Comparison of ENCODE assay signal across 8 mouse cellular contexts in genomic region chr6:134928096-134928888, GRCm38 (mm10). TPM values are rescaled to one million over a fixed set of nuclear protein-coding genes. Genes with fewer than 3 reads are reported as not detected.
DNase-seq lines count a peak whose midpoint lies in the region; ATAC-seq and TF ChIP-seq lines count a peak whose summit lies in the region.

No protein-coding gene starts in this region.

- no peaks in the 10 kb centered on the region for H3K27me3 ChIP-seq in intestine, postnatal 0 days (replicated peaks; ENCODE audit: control insufficient read depth, insufficient read depth, low read length)
- H3K27me3 ChIP-seq in limb, embryonic 14.5 days (ENCODE audit: control insufficient read depth, insufficient read depth, low read length): no peaks in the 10 kb centered on the region
- no peaks in the 10 kb centered on the region for H3K27me3 ChIP-seq in midbrain, embryonic 16.5 days (ENCODE audit: control insufficient read depth, insufficient read depth, low read depth, low read length)
- no peaks in the 10 kb centered on the region for H3K27me3 ChIP-seq in spleen, adult 2 months (ENCODE audit: control insufficient read depth, insufficient read depth, low read length)

- H3K4me3 ChIP-seq in intestine, postnatal 0 days (ENCODE audit: low read depth, low read length): peak overlapping the region; percentile 70
- H3K4me3 ChIP-seq in limb, embryonic 14.5 days (replicated peaks; ENCODE audit: low read length): peak overlapping the region; percentile 56
- H3K4me3 ChIP-seq in midbrain, embryonic 16.5 days (ENCODE audit: low read depth, low read length): peak overlapping the region; percentile 49
- H3K4me3 ChIP-seq in spleen, adult 2 months (ENCODE audit: extremely low read depth, insufficient read depth, insufficient read length): peak overlapping the region; percentile 64

- under 1% methylated on average over 63 of the region's 63 CpGs for WGBS in intestine, postnatal 0 days
- WGBS in limb, embryonic 14.5 days: under 1% methylated on average over 50 of the region's 63 CpGs
- under 1% methylated on average over 63 of the region's 63 CpGs for WGBS in midbrain, embryonic 16.5 days
- WGBS in spleen, adult 2 months: under 1% methylated on average over 63 of the region's 63 CpGs

- DNase-seq in 3134 (ENCODE audit: extremely low read depth, insufficient read length, low spot score): peak; percentile 100
- DNase-seq in adrenal gland, postnatal 10 days: peak; percentile 91
- DNase-seq in embryo, embryonic 9.5 days (ENCODE audit: extremely low spot score): peak; percentile 93
- peak; percentile 94 for DNase-seq in limb, embryonic 14.5 days (ENCODE audit: low spot score)
- peak; percentile 81 to 88 for DNase-seq in spleen, adult 2 months (ENCODE audit: low read depth in 1 of 2, low spot score in 2 of 2)

- no peak for TF ChIP-seq CTCF in intestine, postnatal 0 days (IDR thresholded peaks at IDR 0.05; ENCODE audit: low read depth)
- no peak for TF ChIP-seq CTCF in spleen, adult 2 months (IDR thresholded peaks at IDR 0.05; ENCODE audit: extremely low read depth, insufficient read depth, insufficient read length, insufficient replicate concordance)

- H3K9me3 ChIP-seq in intestine, postnatal 0 days (ENCODE audit: control insufficient read depth): no peaks in the 10 kb centered on the region
- H3K9me3 ChIP-seq in limb, embryonic 14.5 days (ENCODE audit: control insufficient read depth, low read length): no peaks in the 10 kb centered on the region
- H3K9me3 ChIP-seq in midbrain, embryonic 16.5 days (replicated peaks; ENCODE audit: control insufficient read depth, low read length, poor library complexity, severe bottlenecking): no peaks in the 10 kb centered on the region

- H3K9ac ChIP-seq in intestine, postnatal 0 days (ENCODE audit: low read depth, low read length): peak overlapping the region; percentile 76
- H3K9ac ChIP-seq in limb, embryonic 14.5 days (ENCODE audit: low read depth, low read length, severe bottlenecking): peak overlapping the region; percentile 87
- peak overlapping the region; percentile 59 for H3K9ac ChIP-seq in midbrain, embryonic 16.5 days (ENCODE audit: low read depth, low read length)

- 0 out of 2 replicates have a peak, but pooled peaks cover 6% of the 10 kb centered on the region for H3K36me3 ChIP-seq in intestine, postnatal 0 days (ENCODE audit: control insufficient read depth, insufficient read depth)
- H3K36me3 ChIP-seq in limb, embryonic 14.5 days (ENCODE audit: control insufficient read depth, insufficient read depth, low read length): peaks cover 17% of the 10 kb centered on the region
- no peaks in the 10 kb centered on the region for H3K36me3 ChIP-seq in midbrain, embryonic 16.5 days (ENCODE audit: control insufficient read depth, insufficient read depth, low read length)
- H3K36me3 ChIP-seq in spleen, adult 2 months (ENCODE audit: control insufficient read depth, insufficient read depth, low read length): peaks cover 5% of the 10 kb centered on the region

- no peaks in the 10 kb centered on the region for H3K4me1 ChIP-seq in intestine, postnatal 0 days (replicated peaks; ENCODE audit: control insufficient read depth, insufficient read depth, low read length)
- peaks cover 24% of the 10 kb centered on the region for H3K4me1 ChIP-seq in limb, embryonic 14.5 days (ENCODE audit: control insufficient read depth, insufficient read depth, low read length)
- peaks cover 14% of the 10 kb centered on the region for H3K4me1 ChIP-seq in midbrain, embryonic 16.5 days (ENCODE audit: control insufficient read depth, insufficient read depth, low read length)
- peaks cover 2% of the 10 kb centered on the region for H3K4me1 ChIP-seq in spleen, adult 2 months (ENCODE audit: control insufficient read depth, insufficient read depth, insufficient read length)

- TF ChIP-seq POLR2A in limb, embryonic 14.5 days (IDR thresholded peaks at IDR 0.05; ENCODE audit: borderline replicate concordance, extremely low read depth, insufficient read depth, insufficient read length): 0 out of 2 replicates have a peak, but pooled peaks have one; percentile 53
- TF ChIP-seq POLR2A in spleen, adult 2 months (IDR thresholded peaks at IDR 0.05; ENCODE audit: low read depth, low read length): peak; percentile 61

- H3K4me2 ChIP-seq in intestine, postnatal 0 days (replicated peaks; ENCODE audit: low read depth): peak overlapping the region; percentile 92
- peak overlapping the region; percentile 96 for H3K4me2 ChIP-seq in limb, embryonic 14.5 days (replicated peaks; ENCODE audit: low read depth, low read length, severe bottlenecking)
- H3K4me2 ChIP-seq in midbrain, embryonic 16.5 days (ENCODE audit: low read length): peak overlapping the region; percentile 76

- peak; percentile 71 for ATAC-seq in granulocyte monocyte progenitor cell, adult 5-6 weeks (replicated peaks; ENCODE audit: poor library complexity, severe bottlenecking)
- ATAC-seq in intestine, postnatal 0 days: peak; percentile 91
- ATAC-seq in limb, embryonic 14.5 days (ENCODE audit: low FRiP score, low read depth): peak; percentile 91
- ATAC-seq in midbrain, embryonic 16.5 days: peak; percentile 88

- H3K27ac ChIP-seq in intestine, postnatal 0 days (ENCODE audit: low read depth, low read length): peak overlapping the region; percentile 95
- H3K27ac ChIP-seq in limb, embryonic 14.5 days (replicated peaks; ENCODE audit: low read depth, low read length): peak overlapping the region; percentile 99
- H3K27ac ChIP-seq in midbrain, embryonic 16.5 days (ENCODE audit: low read length): peak overlapping the region; percentile 71
- peak overlapping the region; percentile 97 for H3K27ac ChIP-seq in spleen, adult 2 months (ENCODE audit: insufficient read depth, low read length)

RNA-seq across cellular contexts. Expression of gene Cdkn1b, which starts 8.1 kb away (rescaled TPM):
- 10 to 100 TPM; 46.2 TPM for total RNA-seq in adrenal gland, postnatal 10 days (2021)
- total RNA-seq in granulocyte monocyte progenitor cell, adult 5-6 weeks (2014; fragmentation: Nextera tagmentation): 16.9 and 18.1 TPM in 2 replicates
- total RNA-seq in granulocyte monocyte progenitor cell, adult 5-6 weeks (2017): 38.5 and 38.7 TPM in 2 replicates
- 14.8 and 15.3 TPM in 2 replicates for polyA plus RNA-seq in intestine, postnatal 0 days (2015; fragmentation: Nextera tagmentation; extraction: Ambion mirVana)
- polyA plus RNA-seq in limb, embryonic 14.5 days (2012; rRNA removed): 29.8 and 30.3 TPM in 2 replicates
- 18.3 and 18.8 TPM in 2 replicates for polyA plus RNA-seq in limb, embryonic 14.5 days (2014; fragmentation: Nextera tagmentation; extraction: Ambion mirVana)
- 20.7 and 22.6 TPM in 2 replicates for polyA plus RNA-seq in midbrain, embryonic 16.5 days (2015; fragmentation: Nextera tagmentation; extraction: Ambion mirVana)
- 30.3 and 35.3 TPM in 2 replicates for polyA plus RNA-seq in spleen, adult 2 months (2012; rRNA removed)

RNA-seq across cellular contexts. Expression of gene Gpr19, which starts 29.9 kb away (rescaled TPM):
- 10 to 100 TPM in 1 of 2 experiments, 1 to 10 TPM in 1; 7.9 to 11.1 TPM for total RNA-seq in adrenal gland, postnatal 10 days (2021)
- 14.1 and 16.7 TPM in 2 replicates for total RNA-seq in granulocyte monocyte progenitor cell, adult 5-6 weeks (2014; fragmentation: Nextera tagmentation)
- total RNA-seq in granulocyte monocyte progenitor cell, adult 5-6 weeks (2017): 6.6 TPM in 2 replicates
- 6.5 and 7.3 TPM in 2 replicates for polyA plus RNA-seq in intestine, postnatal 0 days (2015; fragmentation: Nextera tagmentation; extraction: Ambion mirVana)
- polyA plus RNA-seq in limb, embryonic 14.5 days (2012; rRNA removed): 8.9 and 11.5 TPM in 2 replicates
- 7.5 and 7.9 TPM in 2 replicates for polyA plus RNA-seq in limb, embryonic 14.5 days (2014; fragmentation: Nextera tagmentation; extraction: Ambion mirVana)
- 44.7 and 46.8 TPM in 2 replicates for polyA plus RNA-seq in midbrain, embryonic 16.5 days (2015; fragmentation: Nextera tagmentation; extraction: Ambion mirVana)
- polyA plus RNA-seq in spleen, adult 2 months (2012; rRNA removed): 6.4 and 7.0 TPM in 2 replicates

RNA-seq across cellular contexts. Expression of gene Apold1, which starts 53.2 kb away (rescaled TPM):
- 10 to 100 TPM in 1 of 2 experiments, 1 to 10 TPM in 1; 6.7 to 38.4 TPM for total RNA-seq in adrenal gland, postnatal 10 days (2021)
- total RNA-seq in granulocyte monocyte progenitor cell, adult 5-6 weeks (2014; fragmentation: Nextera tagmentation): not detected in 2 replicates
- total RNA-seq in granulocyte monocyte progenitor cell, adult 5-6 weeks (2017): not detected in 2 replicates
- polyA plus RNA-seq in intestine, postnatal 0 days (2015; fragmentation: Nextera tagmentation; extraction: Ambion mirVana): 2.2 and 3.2 TPM in 2 replicates
- polyA plus RNA-seq in limb, embryonic 14.5 days (2012; rRNA removed): 2.7 and 3.4 TPM in 2 replicates
- polyA plus RNA-seq in limb, embryonic 14.5 days (2014; fragmentation: Nextera tagmentation; extraction: Ambion mirVana): 4.8 and 4.9 TPM in 2 replicates
- polyA plus RNA-seq in midbrain, embryonic 16.5 days (2015; fragmentation: Nextera tagmentation; extraction: Ambion mirVana): 4.2 and 5.5 TPM in 2 replicates
- 1.1 TPM in 2 replicates for polyA plus RNA-seq in spleen, adult 2 months (2012; rRNA removed)

Comparison
In these comparisons a context has a peak if more than half of its experiments do, and no peak if none do; other contexts are left out.
1. Peak in every context shown above with its lines: DNase-seq, ATAC-seq, H3K4me3 ChIP-seq and H3K27ac ChIP-seq.